Mouse (Mus musculus) layer of hippocampus, postnatal 36 days (tissue): Measurements from ENCODE around the gene Ccdc12. TPM values are rescaled to one million over a fixed set of nuclear protein-coding genes. Genes with fewer than 3 reads are reported as not detected.
"Not testable (repeated sequence)": the region's sequence is repeated elsewhere in the genome, so short reads cannot be mapped to it uniquely, and the experiment has no call there.

Experiments used
- DNase-seq, 2 experiments: peaks; one replicate each; pipeline ENCODE4 v3.0.0; 2022
- total RNA-seq, 2 experiments: library from RNA; stranded (reverse); gene quantifications; 2 replicates each; pipeline ENCODE4 v1.2.3; 2021

Ccdc12 gene
- total RNA-seq, 2 experiments from 2014 or later, result 48.3 to 54.5 TPM

DNA sequence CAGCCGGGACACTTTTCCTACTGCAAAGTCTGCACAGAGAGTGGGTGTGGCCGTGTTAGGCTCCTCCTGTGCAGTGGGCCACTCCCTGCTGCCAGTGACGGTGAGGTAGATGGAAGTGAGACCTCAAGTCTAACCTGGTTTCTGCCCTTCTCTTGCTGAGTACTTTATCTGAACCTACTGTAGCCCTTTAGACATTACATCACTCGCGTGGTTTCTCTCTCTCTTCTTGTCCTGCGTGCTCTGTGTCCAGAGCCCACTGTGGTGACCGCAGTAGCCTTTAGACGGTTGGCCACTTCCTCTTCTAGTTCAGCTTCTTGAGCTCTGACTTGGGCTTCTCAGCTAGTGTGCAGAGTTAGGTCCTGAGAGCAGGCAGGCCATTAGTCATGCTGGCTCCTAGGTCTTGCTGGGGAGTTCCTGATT lies 20.2 kb downstream of the Ccdc12 start:
- DNase-seq, result no peak

DNA sequence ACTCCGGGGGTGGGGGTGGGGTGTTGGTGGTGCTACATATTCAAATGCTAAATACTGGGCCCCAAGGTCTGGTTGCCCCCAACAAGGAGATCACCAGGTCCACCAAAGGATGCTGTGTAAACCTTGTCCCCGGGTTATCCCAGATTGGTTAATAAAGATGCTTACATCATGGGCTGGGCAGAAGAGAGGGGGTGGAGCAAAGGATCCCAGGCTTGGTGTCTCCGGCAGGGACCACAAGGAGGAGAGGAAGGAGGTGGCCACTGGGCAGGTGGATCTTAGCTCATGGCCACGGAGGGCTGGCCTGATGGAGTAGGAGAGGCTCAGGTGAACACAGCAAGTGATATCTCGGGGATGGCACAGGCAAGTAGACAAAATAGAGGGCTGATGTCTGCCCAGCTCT lies 22.6 kb downstream of the Ccdc12 start:
- DNase-seq, result no peak

DNA sequence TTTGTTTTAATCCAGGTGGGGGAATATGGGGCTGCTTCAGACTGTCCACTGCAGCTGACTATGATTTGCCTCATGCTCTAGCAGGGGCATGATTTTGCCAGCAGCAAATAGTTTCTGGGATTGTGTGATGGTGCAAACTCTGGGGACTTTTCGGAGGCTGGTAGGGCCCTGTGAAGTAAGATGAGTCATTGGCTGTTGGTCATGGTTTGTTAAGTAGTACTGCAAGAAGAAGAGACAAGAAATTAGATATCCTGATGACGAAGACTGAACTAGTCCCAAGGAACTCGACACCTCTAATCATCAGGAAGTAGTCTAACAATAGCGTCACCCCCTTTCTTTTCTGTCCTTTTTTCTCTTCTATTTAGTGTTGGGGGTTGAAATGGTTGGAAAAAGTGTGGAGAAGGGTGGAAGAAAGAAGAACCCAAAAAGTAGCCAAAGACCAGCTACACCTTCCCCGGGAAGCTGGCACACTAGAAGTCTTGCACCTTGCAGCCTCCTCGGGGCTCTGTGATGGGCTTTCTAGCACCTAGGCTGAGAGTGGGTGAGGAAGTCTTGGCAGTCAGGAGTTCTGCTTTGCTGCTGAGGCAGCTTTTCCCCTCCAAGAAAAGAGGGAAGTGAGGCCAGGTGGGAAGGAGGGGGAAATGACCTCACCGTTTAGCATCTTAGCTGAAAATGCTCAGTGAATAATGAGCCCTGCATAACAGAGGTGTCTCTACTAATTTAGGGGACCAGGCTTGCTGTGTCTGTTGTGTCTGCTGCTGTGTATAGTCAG lies 24.6 kb downstream of the Ccdc12 start:
- no peak for DNase-seq

DNA sequence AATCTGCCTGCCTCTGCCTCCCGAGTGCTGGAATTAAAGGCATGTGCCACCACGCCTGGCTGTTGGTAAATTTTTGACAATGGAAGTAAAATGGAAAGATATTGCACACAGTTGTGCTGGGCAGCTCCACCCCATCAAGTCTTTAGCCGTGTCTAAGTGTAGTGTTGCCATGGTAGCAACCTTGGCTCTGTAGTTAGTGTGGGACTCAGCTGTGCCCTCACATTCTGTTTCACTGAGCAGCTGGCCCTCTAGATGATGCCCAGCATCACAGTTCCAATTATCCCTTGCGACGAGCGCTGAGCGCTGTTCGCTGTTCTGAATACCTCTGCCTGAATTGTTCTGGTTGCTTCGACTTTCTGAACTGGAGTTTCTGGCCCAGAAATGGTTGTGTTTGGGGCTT lies 25.5 kb downstream of the Ccdc12 start:
- DNase-seq, result peak in 1 of 2 experiments; percentile 34

DNA sequence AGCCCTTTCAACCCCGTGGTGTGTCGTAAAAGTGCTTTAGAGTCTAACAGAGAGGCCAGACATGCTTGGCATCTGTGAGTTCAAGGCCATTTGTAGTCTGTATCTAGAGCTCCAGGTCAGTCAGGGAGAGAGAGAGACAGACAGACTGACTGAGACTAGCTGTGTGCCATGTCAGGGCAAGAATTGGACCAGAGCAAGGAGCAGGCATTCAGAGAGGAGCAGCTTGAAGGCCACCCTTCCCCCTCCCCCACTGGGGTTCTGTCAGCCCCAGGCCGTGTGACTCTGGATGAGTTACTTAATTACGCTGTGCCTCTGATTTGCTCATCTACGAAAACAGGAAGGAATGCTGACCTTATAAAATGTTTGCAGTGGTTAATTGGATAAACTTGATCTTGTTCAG lies 26.0 kb downstream of the Ccdc12 start:
- DNase-seq, result no peak

DNA sequence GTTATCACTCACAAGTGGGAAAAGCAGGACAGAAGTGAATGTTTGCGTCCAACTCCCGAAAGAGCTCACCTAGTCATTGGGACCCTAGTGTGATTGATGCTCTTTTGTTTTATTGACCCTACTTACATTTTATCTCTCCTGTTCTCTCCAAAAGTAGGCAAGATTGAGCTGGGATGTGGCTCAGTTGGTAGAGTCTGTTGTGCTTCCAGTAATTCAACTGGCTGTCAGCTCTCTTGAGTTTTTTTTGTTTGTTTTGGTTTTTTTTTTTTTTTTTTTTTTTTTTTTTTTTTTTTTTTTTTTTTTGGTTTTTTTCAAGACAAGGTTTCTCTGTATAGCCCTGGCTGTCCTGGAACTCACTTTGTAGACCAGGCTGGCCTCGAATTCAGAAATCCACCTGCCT lies 26.4 kb downstream of the Ccdc12 start:
- DNase-seq, result not testable (repeated sequence)

DNA sequence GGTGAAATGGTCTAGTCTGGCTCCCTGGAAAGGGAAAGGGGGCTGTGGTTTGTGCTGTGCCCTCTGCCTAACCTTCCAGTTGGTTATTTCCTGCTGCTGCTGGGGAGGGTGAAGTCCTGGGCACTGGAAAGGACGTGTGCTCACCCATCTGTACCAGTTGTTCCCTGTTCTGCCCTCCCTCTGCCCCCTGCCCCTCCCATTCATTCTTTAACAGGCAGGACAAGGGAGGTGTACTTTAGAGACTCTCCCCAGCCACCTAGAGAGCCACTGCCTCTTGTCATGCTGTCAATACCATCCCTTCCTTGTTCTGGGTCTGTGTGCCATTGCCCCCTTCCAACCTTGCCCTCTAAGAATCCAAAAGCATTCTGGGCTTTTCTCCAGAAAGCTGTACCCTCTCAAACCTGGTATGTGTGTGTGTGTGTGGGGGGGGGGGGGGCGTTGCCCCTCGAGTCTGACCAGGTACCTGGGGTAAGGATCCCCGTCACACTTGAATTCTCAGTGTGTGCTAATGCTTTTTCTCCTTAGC lies 27.3 kb downstream of the Ccdc12 start:
- DNase-seq, result no peak

DNA sequence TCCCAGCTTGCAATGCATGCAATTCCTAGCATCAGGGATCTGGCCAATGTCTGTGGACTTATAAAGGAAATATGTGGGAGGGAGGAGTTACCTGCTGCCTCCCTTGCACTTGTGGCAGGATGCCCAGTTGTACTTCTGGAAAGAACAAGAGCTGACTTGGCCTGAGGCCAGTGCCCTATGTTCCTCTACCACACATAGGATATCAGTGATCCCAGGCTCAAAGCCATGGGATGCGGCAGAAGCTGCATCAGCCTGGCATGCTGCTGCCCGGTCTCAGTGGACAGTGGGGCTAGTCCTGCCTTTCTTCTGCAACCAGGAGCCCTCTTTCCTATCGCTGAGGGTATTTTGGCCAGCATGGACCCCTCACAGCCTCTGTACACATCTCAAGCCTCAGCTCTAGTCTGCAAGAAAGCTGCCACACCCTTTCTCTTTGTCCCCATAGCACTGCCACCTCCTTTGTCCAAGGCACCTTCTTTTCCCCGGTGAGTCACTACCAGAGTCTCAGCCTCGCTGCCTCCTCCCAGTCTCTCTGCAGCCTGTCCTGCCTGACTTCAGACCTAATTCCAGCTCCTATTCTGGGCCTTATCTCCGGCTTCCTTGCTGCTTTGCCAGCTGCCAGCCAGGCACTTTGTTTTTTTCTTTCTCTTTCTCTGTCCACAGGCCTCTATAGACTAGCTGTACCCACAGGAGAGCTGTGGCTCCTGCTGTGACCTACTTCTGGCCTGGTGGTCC lies 28.0 kb downstream of the Ccdc12 start:
- peak; percentile 37 to 42 for DNase-seq

DNA sequence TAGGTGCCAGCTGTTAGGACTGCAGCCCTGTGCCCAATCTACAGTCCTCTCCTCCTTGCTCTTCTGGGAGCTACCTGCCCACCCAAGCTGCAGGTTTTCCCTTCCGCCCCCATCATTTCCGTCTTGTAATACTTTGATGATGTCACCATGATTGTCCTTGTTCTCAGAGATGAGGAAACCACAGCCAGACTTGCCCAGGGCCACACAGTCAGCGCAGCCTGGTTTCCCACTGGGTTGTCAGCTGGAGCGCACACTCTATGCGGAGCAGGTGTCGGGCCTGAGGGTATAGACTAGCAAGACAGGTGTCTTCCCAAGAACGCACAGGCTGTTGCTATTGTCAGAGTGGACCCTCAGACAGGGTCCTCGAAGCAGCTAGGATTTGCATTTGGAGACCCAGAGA lies 28.9 kb downstream of the Ccdc12 start:
- no peak for DNase-seq

DNA sequence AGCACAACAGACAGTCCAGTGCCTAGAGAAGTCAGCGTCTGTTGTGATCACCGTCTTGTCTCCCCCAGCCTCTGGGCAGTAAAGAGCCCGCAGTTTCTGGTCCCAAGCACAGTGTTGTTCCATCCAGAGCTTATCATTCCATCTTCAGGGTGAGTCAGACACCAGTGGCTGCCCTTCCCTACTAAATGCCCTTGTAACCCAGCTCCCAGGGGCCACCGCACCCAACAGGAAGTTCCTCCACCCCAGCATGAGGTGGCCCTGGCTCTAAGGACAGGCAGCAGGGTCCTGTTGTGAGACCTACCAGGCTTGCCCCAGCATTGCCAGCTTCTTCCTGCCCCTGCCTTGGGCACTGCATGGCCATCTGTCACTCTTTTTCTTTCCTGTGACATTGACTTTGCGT lies 29.3 kb downstream of the Ccdc12 start:
- no peak for DNase-seq

DNA sequence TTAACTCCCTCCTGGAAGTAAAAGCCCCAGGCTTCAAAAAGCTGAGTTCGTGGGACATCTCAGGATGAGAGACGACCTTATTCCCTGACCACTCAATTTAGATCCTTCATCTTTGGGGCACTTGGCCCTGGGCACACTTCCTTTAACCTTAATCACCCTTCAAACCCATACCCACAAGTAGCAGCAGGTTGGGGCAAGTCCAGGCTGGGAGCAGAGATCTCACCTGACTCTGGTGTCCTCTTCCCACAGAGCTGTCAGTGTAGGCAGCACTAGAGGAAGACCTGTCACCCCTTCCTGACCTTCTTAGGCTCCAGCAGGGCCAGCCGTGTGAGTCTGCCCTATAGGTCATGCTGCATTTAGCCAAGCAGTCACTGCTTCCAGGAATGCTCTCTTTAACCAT lies 30.2 kb downstream of the Ccdc12 start:
- DNase-seq, result no peak

DNA sequence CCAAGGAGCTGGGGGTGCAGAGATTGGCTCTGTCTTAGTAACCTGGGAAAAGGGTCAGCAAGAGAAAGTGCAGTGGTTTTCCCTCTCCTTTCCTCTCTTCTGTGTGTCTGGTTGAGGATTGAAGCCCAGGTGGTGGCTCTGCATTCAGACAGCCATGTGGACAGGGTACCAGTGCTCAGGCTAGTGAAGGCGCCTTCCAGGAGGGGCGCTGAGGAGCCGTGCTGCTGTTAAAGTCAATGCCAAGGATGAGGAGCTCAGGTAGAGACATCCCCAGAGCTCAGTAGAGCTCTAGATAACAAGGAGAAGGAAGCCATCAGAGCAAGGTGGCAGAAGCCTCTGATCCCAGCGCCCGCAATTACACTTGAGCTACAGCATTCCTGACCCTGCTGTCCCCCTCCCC lies 30.8 kb downstream of the Ccdc12 start:
- DNase-seq, result no peak

DNA sequence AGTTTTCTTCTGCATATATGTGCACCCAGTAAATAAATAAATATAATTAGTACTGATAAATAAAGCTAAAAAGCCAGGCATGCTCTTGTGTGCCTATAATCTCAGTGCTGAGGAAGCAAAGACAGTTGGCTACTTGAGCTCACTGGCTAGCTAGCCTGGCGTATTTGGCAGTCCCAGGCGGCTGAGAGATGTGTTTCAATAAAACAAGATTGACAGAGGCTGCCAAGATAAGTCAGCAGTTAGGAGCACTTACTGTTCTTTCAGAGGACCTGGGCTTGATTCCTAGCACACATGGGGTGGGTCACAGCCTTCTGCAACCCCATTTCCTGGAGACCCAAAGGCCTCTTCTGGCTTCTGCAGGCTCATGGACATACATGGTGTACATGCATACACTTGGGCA lies 31.5 kb downstream of the Ccdc12 start:
- DNase-seq, result no peak

DNA sequence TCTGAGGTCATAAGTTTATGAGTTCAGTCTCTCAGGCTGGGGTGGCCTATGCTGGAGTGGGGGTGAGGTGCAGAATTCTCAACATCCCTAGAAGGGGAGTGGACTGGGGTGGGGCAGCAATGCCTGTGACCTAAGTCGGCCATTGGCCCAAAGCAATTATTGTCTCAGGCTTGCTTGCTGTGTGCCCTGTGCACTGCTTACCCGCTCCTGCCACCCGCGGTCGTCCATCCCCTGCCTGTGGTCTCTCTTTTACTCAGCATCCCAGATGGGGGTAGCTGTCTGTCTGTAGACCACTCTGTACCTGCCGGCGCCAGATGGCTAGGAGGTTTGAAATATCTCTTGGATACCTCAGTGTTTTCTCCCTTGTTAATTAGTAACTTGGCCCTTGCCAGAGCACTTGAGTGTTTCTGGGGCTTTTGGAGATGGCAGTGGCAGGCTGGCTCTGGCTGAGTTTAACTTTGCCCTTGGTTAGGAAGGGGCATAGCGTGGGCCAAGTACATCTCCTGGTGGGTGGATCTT lies 33.0 kb downstream of the Ccdc12 start:
- no peak for DNase-seq

DNA sequence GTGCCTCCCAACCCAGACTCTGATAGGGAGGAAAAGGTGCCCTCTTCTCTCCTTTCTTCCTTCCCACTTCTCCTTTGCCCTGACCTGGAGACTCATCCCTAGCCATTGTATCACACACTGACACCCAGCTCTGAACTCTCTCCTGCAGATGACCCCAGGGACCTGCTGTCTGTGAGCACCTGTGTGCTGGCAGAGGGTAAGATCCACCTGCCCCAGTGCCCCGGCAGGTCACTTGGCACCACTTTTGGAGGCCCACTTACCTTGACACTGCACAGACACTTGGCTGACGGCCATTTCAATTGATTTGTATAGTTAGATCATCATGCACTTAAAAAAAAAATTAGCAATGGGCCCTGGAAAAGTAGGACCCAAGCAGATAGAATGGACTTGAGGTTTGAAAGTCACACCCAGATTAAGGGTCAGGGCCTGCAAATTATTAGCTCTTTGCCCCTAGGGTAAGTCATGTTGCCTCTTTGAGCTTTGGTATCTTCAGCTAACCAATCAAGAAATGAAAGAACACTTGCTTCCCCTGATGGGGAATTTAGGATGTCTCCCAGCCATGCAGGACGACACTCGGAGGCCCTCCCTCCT lies 39.0 kb downstream of the Ccdc12 start:
- DNase-seq, result no peak

DNA sequence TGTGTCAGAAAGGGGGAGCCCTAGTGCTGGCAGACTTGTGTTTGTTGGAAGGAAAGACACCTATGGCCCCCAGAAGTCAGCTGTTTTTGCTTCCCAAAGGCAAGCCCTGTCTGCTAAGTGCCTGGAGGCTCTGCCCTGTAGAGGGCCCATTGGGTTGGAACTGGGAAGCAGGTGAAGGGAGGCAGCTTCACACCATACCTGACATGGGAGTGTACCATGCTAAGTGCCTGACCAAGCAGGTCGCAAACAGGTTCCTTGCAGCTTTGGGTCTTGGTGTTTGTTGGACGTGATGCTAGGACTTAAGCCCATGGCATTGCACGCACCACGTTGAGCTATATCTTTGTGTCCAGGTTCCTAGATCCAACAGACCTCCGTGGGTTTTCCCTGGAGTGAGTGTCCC lies 40.1 kb downstream of the Ccdc12 start:
- no peak for DNase-seq

DNA sequence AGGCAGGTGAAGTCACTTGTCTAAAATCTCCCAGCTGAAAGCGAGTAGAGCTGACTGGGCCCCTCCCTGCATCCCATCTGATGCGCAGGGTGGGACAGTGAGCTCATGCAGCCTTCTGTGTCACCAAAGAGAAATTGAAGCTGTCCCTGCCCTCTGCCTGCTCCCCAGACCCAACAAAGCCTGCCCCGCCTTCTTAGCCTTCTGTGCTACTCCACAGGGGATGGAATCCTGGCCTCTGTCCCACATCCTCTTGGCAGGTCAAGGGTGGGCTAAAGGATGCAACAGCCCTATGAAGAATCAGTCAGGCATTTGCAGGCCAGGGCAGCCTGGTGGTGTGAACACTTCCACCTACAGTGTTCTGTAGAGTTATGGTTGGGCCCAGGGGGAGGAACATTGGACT lies 41.2 kb downstream of the Ccdc12 start:
- no peak for DNase-seq

DNA sequence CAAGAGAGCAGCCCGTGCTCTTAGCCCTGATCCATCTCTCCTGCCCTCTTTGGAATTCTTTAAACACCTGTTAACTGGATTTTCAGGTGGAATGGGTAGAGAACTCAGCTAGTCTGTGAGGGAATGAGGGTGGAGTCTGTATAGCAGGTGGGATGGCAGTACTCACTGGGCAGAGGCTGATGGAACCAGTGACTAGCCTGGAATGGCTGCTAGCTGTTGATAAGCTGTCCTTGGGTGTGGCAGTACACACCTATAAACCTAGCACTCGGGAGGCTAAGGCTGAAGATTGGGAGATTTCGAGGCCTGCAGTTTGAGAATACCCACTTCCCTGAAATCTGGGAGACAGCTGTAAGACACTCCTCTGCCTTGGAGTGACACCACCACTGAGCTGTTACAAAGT lies 43.3 kb downstream of the Ccdc12 start:
- DNase-seq, result no peak

DNA sequence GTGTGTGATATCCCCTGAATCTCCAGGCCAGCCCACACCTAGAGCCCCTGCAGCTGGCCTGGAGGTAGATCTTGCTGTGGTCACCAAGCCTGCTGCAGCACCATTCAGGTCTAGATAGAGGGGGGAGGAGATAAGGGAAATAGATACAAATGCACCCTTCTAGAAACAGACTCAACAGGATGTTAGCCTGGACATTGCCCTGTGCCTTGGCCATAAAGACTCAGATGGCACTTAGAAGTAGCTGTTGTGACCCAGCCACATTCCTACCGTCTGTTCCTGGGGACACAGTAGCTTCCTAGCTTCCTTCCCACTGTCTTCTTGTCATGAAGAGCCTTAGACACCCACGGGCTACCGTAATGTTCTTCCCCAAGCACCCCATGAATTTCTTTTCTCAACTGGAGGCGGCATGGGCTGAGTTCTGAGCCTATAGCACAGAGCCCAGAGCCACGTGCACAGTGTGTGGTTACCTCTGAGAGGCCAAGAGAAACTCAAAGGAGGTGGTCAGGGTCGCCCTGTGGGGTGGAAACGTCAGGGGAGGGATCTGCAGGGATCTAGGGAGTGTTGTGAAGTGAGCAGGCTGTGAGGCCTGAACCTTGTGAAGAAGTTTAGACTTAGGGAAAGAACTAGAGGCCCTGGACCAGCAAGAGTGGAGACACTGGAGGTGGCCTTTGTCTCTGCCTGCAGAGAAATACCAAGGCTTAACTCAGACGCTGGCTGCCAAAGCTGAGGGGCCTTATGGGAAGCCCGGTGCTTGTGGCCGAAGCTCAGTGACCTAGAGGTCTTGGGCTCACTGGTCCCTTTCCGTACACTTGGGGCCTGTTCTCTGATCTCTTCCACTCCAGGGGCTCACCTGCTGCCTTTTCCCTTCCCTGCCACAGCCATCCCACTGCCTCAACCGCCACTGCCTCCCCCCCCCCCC lies 45.1 kb downstream of the Ccdc12 start:
- DNase-seq, result no peak

DNA sequence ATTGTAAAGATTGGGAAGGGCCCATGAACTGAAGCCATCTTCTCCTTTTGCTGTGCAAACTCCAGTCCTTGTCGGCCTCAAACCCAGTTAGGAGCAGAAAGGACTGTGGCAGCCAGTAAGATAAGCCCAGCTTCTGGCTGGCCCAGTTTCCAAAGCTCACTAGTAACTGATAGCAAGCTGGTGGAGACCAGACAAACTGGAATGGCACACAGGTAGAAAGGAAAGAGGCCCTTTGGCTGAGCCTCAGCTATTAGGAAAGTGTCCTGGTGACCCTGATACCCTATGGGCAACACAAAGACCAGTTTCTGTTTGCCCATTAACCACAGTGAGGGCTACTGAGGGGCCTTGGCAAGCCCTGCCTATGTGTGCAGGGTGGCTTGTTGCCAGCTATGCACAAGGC lies 46.5 kb downstream of the Ccdc12 start:
- DNase-seq, result no peak

DNA sequence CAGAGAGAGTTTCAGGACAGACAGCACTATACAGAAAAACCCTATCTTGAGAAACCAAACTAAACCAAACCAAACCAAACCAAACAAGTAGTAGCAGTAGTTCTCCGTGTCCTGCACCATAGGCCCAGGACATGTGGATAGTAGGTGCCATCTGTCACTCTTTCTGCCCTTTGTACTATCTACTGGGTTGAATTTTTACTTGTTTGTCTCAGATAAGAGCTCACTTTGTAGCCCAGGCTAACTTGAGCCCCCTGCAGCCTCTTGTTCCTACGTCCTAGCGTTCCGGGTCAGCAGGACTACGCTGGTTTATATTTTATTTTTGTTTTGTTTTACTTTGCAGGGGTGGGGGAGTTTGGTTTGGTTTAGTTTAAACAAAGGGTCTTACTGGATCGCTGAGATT lies 47.6 kb downstream of the Ccdc12 start:
- no peak for DNase-seq

DNA sequence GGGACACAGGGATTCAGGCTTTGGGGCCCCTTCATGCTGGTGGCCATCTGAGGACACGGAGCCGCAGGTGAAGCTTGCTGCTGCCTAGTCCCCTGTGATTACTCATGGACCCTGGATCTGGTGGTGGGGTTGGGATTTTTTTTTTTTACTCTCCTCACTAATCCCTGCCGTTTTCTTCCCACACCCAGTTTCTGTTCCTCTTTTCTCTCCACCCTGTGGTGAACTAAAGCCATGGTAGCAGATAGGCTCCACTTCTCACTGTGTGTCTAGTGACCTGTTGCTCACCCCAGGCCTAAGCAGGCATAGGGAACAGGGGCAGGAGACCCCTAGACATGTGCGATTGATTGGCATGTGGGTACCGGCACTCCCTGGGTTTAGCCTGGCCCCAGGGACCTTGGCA lies 50.5 kb downstream of the Ccdc12 start:
- no peak for DNase-seq
